In the genomic region with DNA sequence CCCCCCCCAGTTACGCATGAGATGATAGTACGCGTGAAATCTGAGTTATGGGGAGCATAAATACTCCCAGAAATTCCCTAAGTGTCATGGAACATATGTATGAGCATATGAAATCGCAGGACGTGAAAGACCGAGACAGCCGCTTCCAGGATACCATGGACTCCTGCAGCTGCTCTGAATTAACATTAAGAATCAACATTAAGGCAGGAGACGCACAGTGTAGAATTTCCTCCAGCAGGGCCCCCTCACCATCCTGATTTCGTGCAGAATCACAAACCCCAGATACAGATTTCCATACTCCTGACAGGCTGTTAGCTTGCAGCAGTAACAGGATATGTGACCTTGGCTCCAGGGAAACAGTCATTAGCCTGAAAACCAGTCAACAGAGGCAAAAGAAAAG, we compare ENCODE assay signal across 13 mouse cellular contexts.
A peak's percentile ranks its signal among the peaks of the same experiment; 100 is the strongest.
DNase-seq lines count a peak whose midpoint lies in the region; ATAC-seq and TF ChIP-seq lines count a peak whose summit lies in the region.
"Had no signal": no experiment of that assay in that cellular context is flagged by ENCODE, and none has a peak within 500 bp of the region (broad histone marks: within the 10 kb centered on the region; RNA-seq: fewer than 3 reads in every experiment).

No protein-coding gene starts in this region.

- H3K27me3 ChIP-seq in heart, embryonic 10.5 days (ENCODE audit: insufficient read depth, poor library complexity, severe bottlenecking): no peaks in the 10 kb centered on the region
- no peaks in the 10 kb centered on the region for H3K27me3 ChIP-seq in heart, adult 2 months (ENCODE audit: control insufficient read depth, insufficient read depth, low read length)
- H3K27me3 ChIP-seq in midbrain, postnatal 0 days (ENCODE audit: insufficient read depth, low read length): no peaks in the 10 kb centered on the region
- H3K27me3 ChIP-seq in midbrain, embryonic 13.5 days: no peaks in the 10 kb centered on the region; the same call in 1 of the 2 replicates
- H3K27me3 ChIP-seq in limb, embryonic 10.5 days (ENCODE audit: low read depth, poor library complexity, severe bottlenecking): 0 out of 2 replicates have a peak, but pooled peaks cover 3% of the 10 kb centered on the region
- H3K27me3 ChIP-seq in thymus, adult 2 months (ENCODE audit: control insufficient read depth, insufficient read depth, low read length): no peaks in the 10 kb centered on the region
- H3K27me3 ChIP-seq: hindbrain, embryonic 13.5 days; lung, embryonic 15.5 days had no signal

- H3K27ac ChIP-seq in heart, embryonic 10.5 days: no peak overlapping the region
- no peak overlapping the region for H3K27ac ChIP-seq in heart, adult 2 months
- H3K27ac ChIP-seq in midbrain, postnatal 0 days (ENCODE audit: low read depth, low read length): no peak overlapping the region
- H3K27ac ChIP-seq in midbrain, embryonic 13.5 days: no peak overlapping the region
- H3K27ac ChIP-seq in limb, embryonic 10.5 days: no peak overlapping the region
- H3K27ac ChIP-seq in thymus, adult 2 months (ENCODE audit: control insufficient read depth, insufficient read depth, low read length): no peak overlapping the region
- H3K27ac ChIP-seq: hindbrain, embryonic 13.5 days; lung, embryonic 15.5 days had no signal

- intact Hi-C loops in heart, adult 2 months (cut with DNase I): no loop called here

- TF ChIP-seq EP300 in heart, adult 2 months (IDR thresholded peaks at IDR 0.05; ENCODE audit: insufficient read depth, low read depth, low read length): no peak

- no peak overlapping the region for H3K9ac ChIP-seq in heart, adult 2 months (ENCODE audit: low read depth, low read length)
- H3K9ac ChIP-seq in midbrain, postnatal 0 days (replicated peaks; ENCODE audit: low read length, poor library complexity, severe bottlenecking): no peak overlapping the region
- H3K9ac ChIP-seq in midbrain, embryonic 13.5 days (replicated peaks): no peak overlapping the region
- H3K9ac ChIP-seq: hindbrain, embryonic 13.5 days; lung, embryonic 15.5 days had no signal

- no peak for ATAC-seq in midbrain, postnatal 0 days (ENCODE audit: low FRiP score)
- no peak for ATAC-seq in midbrain, embryonic 13.5 days
- ATAC-seq: activated CD4-positive, CD25-positive, alpha-beta regulatory T cell, adult 4 months had no signal

- DNase-seq in heart, embryonic 10.5 days (ENCODE audit: low spot score): peak; percentile 38
- DNase-seq in heart, adult 2 months: no peak
- DNase-seq in midbrain, postnatal 0 days (ENCODE audit: low spot score): peak; percentile 6
- DNase-seq in limb, embryonic 10.5 days (ENCODE audit: low spot score): peak; percentile 50
- no peak for DNase-seq in thymus, adult 2 months
- DNase-seq in thymus, postnatal 10 days (ENCODE audit: low spot score in 2 of 2): no peak
- DNase-seq in cerebellum, adult 18-20 months: no peak
- DNase-seq: cerebellum, adult 9-11 months; kidney, postnatal 14 days had no signal

- no peaks in the 10 kb centered on the region for H3K9me3 ChIP-seq in heart, embryonic 10.5 days
- no peaks in the 10 kb centered on the region for H3K9me3 ChIP-seq in midbrain, postnatal 0 days (ENCODE audit: low read length)
- H3K9me3 ChIP-seq in midbrain, embryonic 13.5 days: no peaks in the 10 kb centered on the region
- no peaks in the 10 kb centered on the region for H3K9me3 ChIP-seq in limb, embryonic 10.5 days (replicated peaks)
- H3K9me3 ChIP-seq: hindbrain, embryonic 13.5 days; lung, embryonic 15.5 days had no signal

- no peak for TF ChIP-seq POLR2A in heart, adult 2 months (IDR thresholded peaks at IDR 0.05; ENCODE audit: insufficient read depth, low read depth, low read length)
- no peak for TF ChIP-seq POLR2A in thymus, adult 2 months (IDR thresholded peaks at IDR 0.05; ENCODE audit: control insufficient read depth, extremely low read depth, insufficient read depth, low read length, poor library complexity)

- H3K36me3 ChIP-seq in heart, embryonic 10.5 days: 0 out of 2 replicates have a peak, but pooled peaks cover 2% of the 10 kb centered on the region
- peaks cover 2% of the 10 kb centered on the region; the same call in 1 of the 2 replicates for H3K36me3 ChIP-seq in heart, adult 2 months (ENCODE audit: control insufficient read depth, insufficient read depth, low read length)
- H3K36me3 ChIP-seq in midbrain, postnatal 0 days (ENCODE audit: insufficient read depth, low read length): no peaks in the 10 kb centered on the region
- no peaks in the 10 kb centered on the region for H3K36me3 ChIP-seq in midbrain, embryonic 13.5 days
- no peaks in the 10 kb centered on the region for H3K36me3 ChIP-seq in limb, embryonic 10.5 days
- no peaks in the 10 kb centered on the region for H3K36me3 ChIP-seq in thymus, adult 2 months (ENCODE audit: control insufficient read depth, insufficient read depth, low read length)
- H3K36me3 ChIP-seq: hindbrain, embryonic 13.5 days; lung, embryonic 15.5 days had no signal

- H3K4me2 ChIP-seq in midbrain, postnatal 0 days (ENCODE audit: low read depth, low read length, poor library complexity, severe bottlenecking): no peak overlapping the region
- H3K4me2 ChIP-seq in midbrain, embryonic 13.5 days (replicated peaks): no peak overlapping the region
- H3K4me2 ChIP-seq: hindbrain, embryonic 13.5 days; lung, embryonic 15.5 days had no signal

- H3K4me3 ChIP-seq in heart, embryonic 10.5 days: no peak overlapping the region
- H3K4me3 ChIP-seq in heart, adult 2 months: no peak overlapping the region
- H3K4me3 ChIP-seq in midbrain, postnatal 0 days (ENCODE audit: low read depth, low read length): no peak overlapping the region
- no peak overlapping the region for H3K4me3 ChIP-seq in midbrain, embryonic 13.5 days (replicated peaks)
- H3K4me3 ChIP-seq in limb, embryonic 10.5 days: no peak overlapping the region
- no peak overlapping the region for H3K4me3 ChIP-seq in thymus, adult 2 months (ENCODE audit: control insufficient read depth, insufficient read depth, low read length)
- H3K4me3 ChIP-seq: hindbrain, embryonic 13.5 days; lung, embryonic 15.5 days had no signal

- H3K4me1 ChIP-seq in heart, embryonic 10.5 days: peaks cover 58% of the 10 kb centered on the region
- H3K4me1 ChIP-seq in heart, adult 2 months (ENCODE audit: control insufficient read depth, insufficient read depth, low read length): peaks cover 1% of the 10 kb centered on the region
- H3K4me1 ChIP-seq in midbrain, postnatal 0 days (ENCODE audit: insufficient read depth, low read length): no peaks in the 10 kb centered on the region
- H3K4me1 ChIP-seq in midbrain, embryonic 13.5 days (replicated peaks): peaks cover 29% of the 10 kb centered on the region
- H3K4me1 ChIP-seq in limb, embryonic 10.5 days: peaks cover 55% of the 10 kb centered on the region
- no peaks in the 10 kb centered on the region for H3K4me1 ChIP-seq in thymus, adult 2 months (replicated peaks; ENCODE audit: control insufficient read depth, insufficient read depth, low read length)

- WGBS in heart, embryonic 10.5 days: 78% methylated on average over 9 of the region's 9 CpGs
- WGBS in heart, adult 2 months: 76% methylated on average over 9 of the region's 9 CpGs
- 59% methylated on average over 9 of the region's 9 CpGs for WGBS in midbrain, postnatal 0 days
- 71% methylated on average over 9 of the region's 9 CpGs for WGBS in midbrain, embryonic 13.5 days
- 55% methylated on average over 9 of the region's 9 CpGs for WGBS in limb, embryonic 10.5 days
- WGBS in thymus, adult 2 months: 92% methylated on average over 9 of the region's 9 CpGs

- H3K79me2 ChIP-seq in heart, adult 2 months (replicated peaks; ENCODE audit: control insufficient read depth, insufficient read depth, low read length): no peaks in the 10 kb centered on the region

- no peak for TF ChIP-seq CTCF in heart, adult 2 months (IDR thresholded peaks at IDR 0.05)
- TF ChIP-seq CTCF in midbrain, postnatal 0 days (IDR thresholded peaks at IDR 0.05): no peak
- TF ChIP-seq CTCF in thymus, adult 2 months (IDR thresholded peaks at IDR 0.05; ENCODE audit: borderline replicate concordance, control insufficient read depth, extremely low read depth, insufficient read depth, low read length, poor library complexity): no peak

Comparison
In these comparisons a context has a peak if more than half of its experiments do, and no peak if none do; other contexts are left out.
1. DNase-seq: peak in heart, embryonic 10.5 days (single experiment), midbrain, postnatal 0 days (single experiment) and limb, embryonic 10.5 days (single experiment); none in heart, adult 2 months (0 of 2), thymus, adult 2 months (single experiment), thymus, postnatal 10 days (0 of 2) and cerebellum, adult 18-20 months (0 of 2).